Mouse (Mus musculus): Measurements from ENCODE around the gene Pex11b. TPM values are rescaled to one million over a fixed set of nuclear protein-coding genes. Genes with fewer than 3 reads are reported as not detected.
A peak's percentile ranks its signal among the peaks of the same experiment; 100 is the strongest.
"Not testable (repeated sequence)": the region's sequence is repeated elsewhere in the genome, so short reads cannot be mapped to it uniquely, and the experiment has no call there.

Gene Pex11b
- polyA plus RNA-seq, 1 experiment = 17.5 TPM

GRCm38 (mm10) chr3:96639219-96639618, 4.0 kb downstream of the Pex11b start:
- TF ChIP-seq POLR2A (IDR thresholded peaks at IDR 0.05; ENCODE audit: low read depth, low read length) (no peak), CTCF (IDR thresholded peaks at IDR 0.05; ENCODE audit: extremely low read depth, insufficient read depth, insufficient read length, insufficient replicate concordance) (peak; percentile 65; the same call in 1 of the 2 replicates)
- Histone ChIP-seq H3K27ac (ENCODE audit: insufficient read depth, low read length) (no peak overlapping the region), H3K27me3 (ENCODE audit: control insufficient read depth, insufficient read depth, low read length) (no peaks in the 10 kb centered on the region), H3K4me3 (ENCODE audit: extremely low read depth, insufficient read depth, insufficient read length) (no peak overlapping the region), H3K4me1 (ENCODE audit: control insufficient read depth, insufficient read depth, insufficient read length) (no peaks in the 10 kb centered on the region; the same call in 1 of the 2 replicates), H3K36me3 (ENCODE audit: control insufficient read depth, insufficient read depth, low read length) (peaks cover 7% of the 10 kb centered on the region; the same call in 1 of the 2 replicates)
- peak; percentile 31 to 77 for DNase-seq (ENCODE audit: low read depth in 1 of 2, low spot score in 2 of 2)
- WGBS = 78% methylated on average over 1 of the region's 1 CpGs

GRCm38 (mm10) chr3:96645018-96645649, 10.0 kb downstream of the Pex11b start, which contains the start of gene Itga10:
Gene Itga10, plus strand, starts transcription at chr3:96645584.
- Histone ChIP-seq H3K4me3 (ENCODE audit: extremely low read depth, insufficient read depth, insufficient read length) (no peak within 1 kb of the TSS), H3K27ac (ENCODE audit: insufficient read depth, low read length) (no peak within 1 kb of the TSS), H3K4me1 (ENCODE audit: control insufficient read depth, insufficient read depth, insufficient read length) (no peaks in the 10 kb centered on the region), H3K36me3 (ENCODE audit: control insufficient read depth, insufficient read depth, low read length) (peaks cover 9% of the 10 kb centered on the region), H3K27me3 (ENCODE audit: control insufficient read depth, insufficient read depth, low read length) (no peaks in the 10 kb centered on the region)
- TF ChIP-seq POLR2A (IDR thresholded peaks at IDR 0.05; ENCODE audit: low read depth, low read length) = no peak
- peak; percentile 19; the same call in 1 of the 2 replicates for TF ChIP-seq CTCF (IDR thresholded peaks at IDR 0.05; ENCODE audit: extremely low read depth, insufficient read depth, insufficient read length, insufficient replicate concordance)
- whole genome bisulfite sequencing = 80% methylated on average over 7 of the region's 7 CpGs
- DNase-seq (ENCODE audit: low read depth in 1 of 2, low spot score in 2 of 2) = peak in 1 of 2 experiments; percentile 31

- H3K27ac ChIP-seq (ENCODE audit: insufficient read depth, low read length) = no peak overlapping the region
- no peak for DNase-seq (ENCODE audit: low read depth in 1 of 2, low spot score in 2 of 2)
- no peak overlapping the region for H3K4me3 ChIP-seq (ENCODE audit: extremely low read depth, insufficient read depth, insufficient read length)
- H3K27me3 ChIP-seq (ENCODE audit: control insufficient read depth, insufficient read depth, low read length) = no peaks in the 10 kb centered on the region
- H3K36me3 ChIP-seq (ENCODE audit: control insufficient read depth, insufficient read depth, low read length) = peaks cover 8% of the 10 kb centered on the region
- no peak for TF ChIP-seq CTCF (IDR thresholded peaks at IDR 0.05; ENCODE audit: extremely low read depth, insufficient read depth, insufficient read length, insufficient replicate concordance)
- TF ChIP-seq POLR2A (IDR thresholded peaks at IDR 0.05; ENCODE audit: low read depth, low read length) = no peak
- H3K4me1 ChIP-seq (ENCODE audit: control insufficient read depth, insufficient read depth, insufficient read length) = no peaks in the 10 kb centered on the region
- WGBS = 96% methylated on average over 3 of the region's 3 CpGs
These were observed 12.2 kb downstream of the Pex11b start for GRCm38 (mm10) chr3:96647365-96647764.

- DNase-seq (ENCODE audit: low read depth in 1 of 2, low spot score in 2 of 2) = no peak
- no peak overlapping the region for H3K4me3 ChIP-seq (ENCODE audit: extremely low read depth, insufficient read depth, insufficient read length)
- H3K27ac ChIP-seq (ENCODE audit: insufficient read depth, low read length) = no peak overlapping the region
- no peaks in the 10 kb centered on the region for H3K36me3 ChIP-seq (ENCODE audit: control insufficient read depth, insufficient read depth, low read length)
- no peaks in the 10 kb centered on the region; the same call in 1 of the 2 replicates for H3K4me1 ChIP-seq (ENCODE audit: control insufficient read depth, insufficient read depth, insufficient read length)
- WGBS = 49% methylated on average over 2 of the region's 2 CpGs
- H3K27me3 ChIP-seq (ENCODE audit: control insufficient read depth, insufficient read depth, low read length) = no peaks in the 10 kb centered on the region
- TF ChIP-seq CTCF (IDR thresholded peaks at IDR 0.05; ENCODE audit: extremely low read depth, insufficient read depth, insufficient read length, insufficient replicate concordance) (no peak), POLR2A (IDR thresholded peaks at IDR 0.05; ENCODE audit: low read depth, low read length) (no peak)
These were observed 25.7 kb downstream of the Pex11b start for GRCm38 (mm10) chr3:96660901-96661300.

- Histone ChIP-seq H3K36me3 (ENCODE audit: control insufficient read depth, insufficient read depth, low read length) (no peaks in the 10 kb centered on the region), H3K27me3 (ENCODE audit: control insufficient read depth, insufficient read depth, low read length) (no peaks in the 10 kb centered on the region), H3K4me3 (ENCODE audit: extremely low read depth, insufficient read depth, insufficient read length) (no peak overlapping the region), H3K4me1 (ENCODE audit: control insufficient read depth, insufficient read depth, insufficient read length) (no peaks in the 10 kb centered on the region; the same call in 1 of the 2 replicates), H3K27ac (ENCODE audit: insufficient read depth, low read length) (no peak overlapping the region)
- no peak for DNase-seq (ENCODE audit: low read depth in 1 of 2, low spot score in 2 of 2)
- 86% methylated on average over 8 of the region's 8 CpGs for WGBS
- TF ChIP-seq CTCF (IDR thresholded peaks at IDR 0.05; ENCODE audit: extremely low read depth, insufficient read depth, insufficient read length, insufficient replicate concordance) (no peak), POLR2A (IDR thresholded peaks at IDR 0.05; ENCODE audit: low read depth, low read length) (no peak)
These were observed 27.6 kb downstream of the Pex11b start for GRCm38 (mm10) chr3:96662731-96663316.

- 8% methylated on average over 18 of the region's 18 CpGs for WGBS
- Histone ChIP-seq H3K36me3 (ENCODE audit: control insufficient read depth, insufficient read depth, low read length) (no peaks in the 10 kb centered on the region), H3K27ac (ENCODE audit: insufficient read depth, low read length) (no peak overlapping the region), H3K4me3 (ENCODE audit: extremely low read depth, insufficient read depth, insufficient read length) (peak overlapping the region; percentile 47; the same call in 1 of the 2 replicates), H3K27me3 (ENCODE audit: control insufficient read depth, insufficient read depth, low read length) (no peaks in the 10 kb centered on the region), H3K4me1 (ENCODE audit: control insufficient read depth, insufficient read depth, insufficient read length) (no peaks in the 10 kb centered on the region; the same call in 1 of the 2 replicates)
- peak; percentile 38; the same call in 1 of the 2 replicates for TF ChIP-seq CTCF (IDR thresholded peaks at IDR 0.05; ENCODE audit: extremely low read depth, insufficient read depth, insufficient read length, insufficient replicate concordance)
- no peak for TF ChIP-seq POLR2A (IDR thresholded peaks at IDR 0.05; ENCODE audit: low read depth, low read length)
- peak; percentile 42 to 66 for DNase-seq (ENCODE audit: low read depth in 1 of 2, low spot score in 2 of 2)
These were observed 28.5 kb downstream of the Pex11b start for GRCm38 (mm10) chr3:96663432-96664239.

- H3K4me3 ChIP-seq (ENCODE audit: extremely low read depth, insufficient read depth, insufficient read length); H3K27ac ChIP-seq (ENCODE audit: insufficient read depth, low read length); H3K27me3 ChIP-seq (ENCODE audit: control insufficient read depth, insufficient read depth, low read length); H3K36me3 ChIP-seq (ENCODE audit: control insufficient read depth, insufficient read depth, low read length); DNase-seq (ENCODE audit: low read depth in 1 of 2, low spot score in 2 of 2); H3K4me1 ChIP-seq (ENCODE audit: control insufficient read depth, insufficient read depth, insufficient read length): not testable (repeated sequence)
- WGBS = 89% methylated on average over 7 of the region's 7 CpGs
These were observed 30.7 kb downstream of the Pex11b start for GRCm38 (mm10) chr3:96665732-96666363.
